Mouse (Mus musculus) thymus, adult 2 months (tissue): Measurements from ENCODE around the gene Gpr27.

Experiments
- CTCF ChIP-seq: fragments of 200-500 bp; IDR thresholded peaks from 2 replicates; pipeline ENCODE4 v1.5.1; 2012; ENCODE audit warnings: mild to moderate bottlenecking, control low read depth, low read length, moderate library complexity, borderline replicate concordance; ENCODE audit not compliant: control insufficient read depth, poor library complexity, insufficient read depth; ENCODE audit errors: extremely low read depth
- POLR2A ChIP-seq: fragments of 200-500 bp; IDR thresholded peaks from 2 replicates; pipeline ENCODE4 v1.6.1; 2012; ENCODE audit warnings: mild to moderate bottlenecking, low read length, control low read depth, moderate library complexity; ENCODE audit not compliant: control insufficient read depth, poor library complexity, insufficient read depth; ENCODE audit errors: extremely low read depth

- TF ChIP-seq CTCF, result no peak
- TF ChIP-seq POLR2A, result no peak
These were observed at the start of gene Gpr27 for GRCm38 (mm10) chr6:99692206-99692915.
